ENCODE assay signal across 18 mouse cellular contexts in genomic region chr6:86382551-86382950, GRCm38 (mm10). TPM values are rescaled to one million over a fixed set of nuclear protein-coding genes. Genes with fewer than 3 reads are reported as not detected.
"Had no signal": no experiment of that assay in that cellular context is flagged by ENCODE, and none has a peak within 500 bp of the region (broad histone marks: within the 10 kb centered on the region; RNA-seq: fewer than 3 reads in every experiment).

No protein-coding gene starts in this region.

- H3K27me3 ChIP-seq: neural tube, embryonic 13.5 days; neural tube, embryonic 15.5 days; stomach, embryonic 15.5 days had no signal

- H3K9ac ChIP-seq: neural tube, embryonic 13.5 days; neural tube, embryonic 15.5 days; stomach, embryonic 15.5 days had no signal

- H3K4me1 ChIP-seq: neural tube, embryonic 13.5 days; neural tube, embryonic 15.5 days; stomach, embryonic 15.5 days had no signal

- H3K9me3 ChIP-seq: neural tube, embryonic 13.5 days; neural tube, embryonic 15.5 days; stomach, embryonic 15.5 days had no signal

- H3K27ac ChIP-seq: neural tube, embryonic 13.5 days; neural tube, embryonic 15.5 days; stomach, embryonic 15.5 days; stomach, postnatal 0 days had no signal

- DNase-seq: retina, postnatal 1 day; right cerebral cortex, adult 18-20 months; right cerebral cortex, postnatal 14 days; right cerebral cortex, postnatal 25 days; right cerebral cortex, postnatal 4 days; spleen, adult 18-20 months; thymus, adult 18-20 months; thymus, adult 2 months; thymus, postnatal 14 days; thymus, postnatal 25 days; thymus, postnatal 36 days; thymus, postnatal 4 days had no signal

- H3K4me3 ChIP-seq: neural tube, embryonic 13.5 days; neural tube, embryonic 15.5 days; stomach, embryonic 15.5 days had no signal

- H3K4me2 ChIP-seq: neural tube, embryonic 13.5 days; neural tube, embryonic 15.5 days; stomach, embryonic 15.5 days had no signal

RNA-seq across cellular contexts. Expression of gene Gm44790, which starts 43.9 kb away (rescaled TPM):
- polyA plus RNA-seq: neural tube, embryonic 15.5 days; stomach, embryonic 14.5 days; stomach, embryonic 15.5 days; stomach, embryonic 16.5 days; stomach, postnatal 0 days had no signal
